Mouse (Mus musculus) olfactory bulb, adult 2 months (tissue): ENCODE results near the gene Stat1.

ENCODE experiments used
- CTCF ChIP-seq: fragments of 200-500 bp; IDR thresholded peaks from 2 replicates; pipeline ENCODE4 v1.5.1; 2012; ENCODE audit warnings: low read depth, mild to moderate bottlenecking, low read length, moderate library complexity; ENCODE audit not compliant: insufficient read depth
- POLR2A ChIP-seq: fragments of 200-500 bp; IDR thresholded peaks from 2 replicates; pipeline ENCODE4 v1.6.1; 2012; ENCODE audit warnings: mild to moderate bottlenecking, low read depth, low read length, moderate library complexity; ENCODE audit not compliant: insufficient read depth

GRCm38 (mm10) chr1:52143596-52144156, 24.4 kb downstream of the Stat1 start:
- TF ChIP-seq CTCF, result no peak
- no peak for TF ChIP-seq POLR2A
